Mouse (Mus musculus) heart, adult 8-10 months (tissue): ENCODE results near the gene Cbs. TPM values are rescaled to one million over a fixed set of nuclear protein-coding genes. Genes with fewer than 3 reads are reported as not detected.
A peak's percentile ranks its signal among the peaks of the same experiment; 100 is the strongest.

Experiments used
- DNase-seq: peaks from one replicate; pipeline ENCODE4 v3.0.0; 2022; ENCODE audit warnings: low spot score
- total RNA-seq, 4 experiments: library from RNA; stranded (reverse); gene quantifications; 2 replicates each; pipeline ENCODE4 v1.2.4; 2022

The Cbs gene
- total RNA-seq = 10 to 100 TPM in 1 of 4 experiments, 1 to 10 TPM in 3; 5.4 to 11.7 (median 7.0) TPM

GRCm38 (mm10) chr17:31636942-31637811 is at the start of gene Cbs:
Gene Cbs, minus strand, starts transcription at chr17:31637238.
- DNase-seq = peak; percentile 68

- no peak for DNase-seq
Measured at GRCm38 (mm10) chr17:31686225-31686564, 49.2 kb upstream of the Cbs start.

GRCm38 (mm10) chr17:31685514-31686224 is 48.6 kb upstream of the Cbs start:
- peak; percentile 88 for DNase-seq

GRCm38 (mm10) chr17:31680450-31680849 is 43.4 kb upstream of the Cbs start:
- no peak for DNase-seq

GRCm38 (mm10) chr17:31677507-31677906 is 40.5 kb upstream of the Cbs start, which contains the start of gene Cryaa:
Gene Cryaa, plus strand, starts transcription at chr17:31677807.
- DNase-seq = no peak

- no peak for DNase-seq
Measured at GRCm38 (mm10) chr17:31674426-31674825, 37.4 kb upstream of the Cbs start.

GRCm38 (mm10) chr17:31672279-31672678 is 35.2 kb upstream of the Cbs start:
- no peak for DNase-seq

GRCm38 (mm10) chr17:31671698-31672097 is 34.7 kb upstream of the Cbs start:
- no peak for DNase-seq

GRCm38 (mm10) chr17:31670163-31670562 is 33.1 kb upstream of the Cbs start:
- no peak for DNase-seq

- DNase-seq = no peak
Measured at GRCm38 (mm10) chr17:31668306-31668705, 31.3 kb upstream of the Cbs start.

- DNase-seq = peak; percentile 57
Measured at GRCm38 (mm10) chr17:31664760-31665159, 27.7 kb upstream of the Cbs start.

GRCm38 (mm10) chr17:31662855-31663254 is 25.8 kb upstream of the Cbs start:
- DNase-seq = no peak

GRCm38 (mm10) chr17:31660661-31661250 is 23.7 kb upstream of the Cbs start:
- DNase-seq = no peak

GRCm38 (mm10) chr17:31658468-31659185 is 21.6 kb upstream of the Cbs start, which contains the start of gene U2af1:
Gene U2af1, minus strand, starts transcription at chr17:31658892.
- DNase-seq = peak; percentile 97

- DNase-seq = no peak
Measured at GRCm38 (mm10) chr17:31658136-31658467, 21.1 kb upstream of the Cbs start.

- no peak for DNase-seq
Measured at GRCm38 (mm10) chr17:31657141-31657983, 20.3 kb upstream of the Cbs start.

GRCm38 (mm10) chr17:31656682-31657081 is 19.6 kb upstream of the Cbs start:
- DNase-seq = no peak

GRCm38 (mm10) chr17:31655366-31655765 is 18.3 kb upstream of the Cbs start:
- DNase-seq = no peak

- DNase-seq = no peak
Measured at GRCm38 (mm10) chr17:31653277-31653676, 16.2 kb upstream of the Cbs start.

- no peak for DNase-seq
Measured at GRCm38 (mm10) chr17:31652152-31652551, 15.1 kb upstream of the Cbs start.
